Mouse (Mus musculus): Measurements from ENCODE around the gene Klhl21.

Klhl21 gene

GRCm38 (mm10) chr4:152008622-152009075, at the start of gene Klhl21:
Klhl21 (plus strand) TSS chr4:152008803.
- DNase-seq (ENCODE audit: low read depth, low spot score), result peak; percentile 94

GRCm38 (mm10) chr4:151959849-151960512, 48.6 kb upstream of the Klhl21 start:
- DNase-seq (ENCODE audit: low read depth, low spot score), result no peak

DNA sequence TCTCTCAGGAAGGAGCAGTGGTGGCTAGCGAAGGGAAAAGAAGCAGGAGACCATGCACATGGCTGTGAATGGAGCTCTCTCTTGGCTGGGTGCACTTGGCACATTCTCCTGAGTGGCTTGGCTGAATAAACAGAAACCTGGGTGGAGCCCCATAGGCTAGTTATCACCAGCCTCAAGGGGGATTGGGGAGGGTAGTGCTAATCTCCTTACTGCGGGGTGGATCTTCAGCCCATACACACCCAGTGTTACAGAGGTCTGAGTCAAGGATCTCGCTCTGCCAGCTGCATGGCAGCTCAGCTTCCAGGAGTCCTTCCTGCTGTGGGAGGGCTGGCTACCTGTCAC, 48.1 kb upstream of the Klhl21 start:
- DNase-seq (ENCODE audit: low read depth, low spot score), result no peak

GRCm38 (mm10) chr4:151962817-151963216, 45.8 kb upstream of the Klhl21 start:
- no peak for DNase-seq (ENCODE audit: low read depth, low spot score)

DNA sequence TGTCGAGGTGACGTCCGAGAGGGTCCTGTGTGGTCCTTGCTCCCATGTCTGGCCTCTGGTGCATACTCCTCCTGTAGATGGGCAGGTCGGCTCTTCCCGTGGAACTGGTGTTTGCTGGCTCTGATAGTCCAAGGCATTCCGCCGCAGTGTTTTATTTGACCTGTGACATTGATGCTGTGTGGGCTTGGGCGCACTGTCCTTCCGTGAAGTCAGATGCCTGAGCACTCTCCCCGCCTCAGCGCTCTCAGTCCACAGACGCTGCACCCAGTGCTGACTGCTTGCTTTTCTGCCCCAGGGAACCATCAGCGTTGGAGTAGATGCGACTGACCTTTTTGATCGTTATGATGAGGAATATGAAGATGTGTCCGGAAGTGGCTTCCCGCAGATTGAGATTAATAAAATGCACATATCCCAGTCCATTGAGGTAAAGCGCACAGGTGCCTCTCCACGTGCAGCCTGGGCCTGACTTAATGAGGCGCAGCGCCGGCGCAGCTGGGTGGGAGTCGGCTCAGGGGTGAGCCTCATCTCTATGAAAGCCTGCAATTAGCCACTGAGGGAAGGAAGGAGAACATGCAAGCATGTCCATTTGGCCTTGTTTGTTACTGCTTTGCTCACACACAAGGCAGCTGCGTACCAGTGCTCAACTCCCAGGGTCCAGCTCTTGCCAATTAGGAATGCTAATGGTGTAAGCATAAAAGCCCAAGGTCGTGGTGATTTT, 40.2 kb upstream of the Klhl21 start:
- DNase-seq (ENCODE audit: low read depth, low spot score), result no peak

- DNase-seq (ENCODE audit: low read depth, low spot score), result peak; percentile 58
Measured at GRCm38 (mm10) chr4:151972221-151972967, 36.2 kb upstream of the Klhl21 start.

DNA sequence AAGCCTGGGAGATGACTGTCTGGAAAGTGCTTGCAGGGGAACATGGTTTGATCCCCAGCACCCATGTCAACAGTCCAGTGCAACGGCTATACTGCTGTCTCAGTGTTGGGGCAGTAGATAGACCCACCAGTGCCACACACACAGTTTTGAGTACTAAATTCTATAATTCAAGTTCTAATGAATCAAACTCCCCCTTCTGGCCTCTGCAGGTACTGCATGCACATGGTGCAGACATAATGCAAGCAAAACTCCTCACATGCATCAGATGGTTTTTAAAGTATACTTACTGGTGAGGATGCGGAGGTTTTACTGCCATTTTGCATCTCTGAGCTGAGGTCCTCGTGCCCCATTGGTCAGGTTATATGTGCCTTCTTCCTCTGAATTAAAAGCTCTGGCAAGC, 33.2 kb upstream of the Klhl21 start:
- DNase-seq (ENCODE audit: low read depth, low spot score), result peak; percentile 53

- peak; percentile 79 for DNase-seq (ENCODE audit: low read depth, low spot score)
Measured at GRCm38 (mm10) chr4:151977748-151978147, 30.9 kb upstream of the Klhl21 start.

DNA sequence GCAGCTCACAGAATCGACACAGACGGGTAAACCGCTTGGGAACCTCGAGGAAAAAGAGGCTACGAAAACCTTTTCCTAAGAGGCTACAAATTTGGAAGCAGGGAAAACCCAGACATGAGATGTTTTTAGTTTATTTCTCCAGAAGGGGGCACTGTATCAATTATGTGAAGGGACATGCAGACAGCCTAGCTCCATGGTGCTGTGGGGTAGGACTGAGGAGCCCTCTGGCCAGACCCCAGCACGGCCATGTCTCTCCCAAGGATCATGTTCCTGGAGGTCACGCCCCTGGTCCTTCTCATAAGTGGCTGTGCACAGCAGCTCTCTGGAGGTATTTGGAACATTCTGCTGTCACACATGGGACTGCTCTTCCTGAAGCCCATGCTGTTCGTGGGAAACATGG, 27.9 kb upstream of the Klhl21 start:
- DNase-seq (ENCODE audit: low read depth, low spot score), result no peak

GRCm38 (mm10) chr4:151981363-151981762, 27.2 kb upstream of the Klhl21 start:
- peak; percentile 83 for DNase-seq (ENCODE audit: low read depth, low spot score)

DNA sequence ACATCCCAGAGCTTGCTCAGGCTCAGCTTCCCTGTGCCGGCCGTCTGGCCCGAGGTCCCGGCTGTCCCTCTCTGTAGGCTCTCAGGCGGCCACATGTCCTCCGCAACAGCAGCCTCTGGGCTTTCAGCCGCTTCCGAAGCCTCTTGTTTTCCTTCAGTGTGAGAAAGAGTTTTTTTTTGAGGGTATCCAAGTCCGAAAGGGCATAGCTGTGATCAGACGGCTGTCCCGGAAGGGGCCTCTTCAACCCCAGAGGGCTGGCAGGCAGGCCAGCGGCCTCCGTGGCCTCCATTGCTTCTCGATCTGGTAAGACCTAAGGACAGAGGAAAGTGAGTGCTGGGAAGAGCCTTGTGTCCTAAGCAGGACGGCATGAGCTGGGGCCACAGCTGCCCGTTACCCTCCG, 25.6 kb upstream of the Klhl21 start:
- no peak for DNase-seq (ENCODE audit: low read depth, low spot score)

DNA sequence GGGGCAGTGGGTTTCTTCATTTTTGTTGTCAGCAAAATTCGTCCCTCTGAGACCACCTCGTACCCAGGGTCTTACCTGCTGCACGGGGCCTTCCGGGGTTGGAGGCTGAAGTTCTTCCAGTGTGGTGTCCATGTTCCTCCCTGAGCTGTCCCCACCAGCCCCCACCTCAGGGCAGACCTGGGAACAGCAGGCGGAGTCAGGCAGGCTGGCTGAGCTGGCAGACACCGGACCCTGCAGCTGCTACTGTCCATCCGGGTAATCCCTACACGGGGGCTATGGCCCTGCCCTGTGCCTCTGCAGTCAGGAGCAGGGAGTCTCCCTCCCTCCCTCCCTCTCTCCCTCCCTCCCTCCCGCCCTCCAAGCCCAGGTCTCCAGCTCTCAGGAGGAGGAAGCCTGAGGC, 25.0 kb upstream of the Klhl21 start:
- peak; percentile 36 for DNase-seq (ENCODE audit: low read depth, low spot score)

DNA sequence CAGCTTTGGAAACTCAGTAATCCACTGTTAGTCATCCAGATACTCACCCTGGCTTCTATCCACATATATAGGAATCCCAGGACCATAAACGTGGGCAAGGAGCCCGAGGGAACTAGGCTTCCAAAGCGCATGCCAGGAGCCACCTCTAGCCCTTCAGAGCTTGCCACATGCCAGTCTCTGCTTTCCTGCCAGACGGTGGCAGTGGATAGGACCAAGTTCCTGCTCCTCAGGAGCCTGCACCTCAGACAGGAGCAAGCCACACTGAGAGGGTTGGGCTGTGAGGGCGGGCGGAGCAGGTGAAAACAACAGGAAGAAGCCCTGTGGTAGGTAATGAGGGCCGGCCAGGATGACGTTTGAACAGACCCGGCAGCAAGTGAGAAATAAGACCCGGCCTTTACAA, 22.7 kb upstream of the Klhl21 start:
- no peak for DNase-seq (ENCODE audit: low read depth, low spot score)

- DNase-seq (ENCODE audit: low read depth, low spot score), result no peak
Measured at GRCm38 (mm10) chr4:151986650-151987049, 22.0 kb upstream of the Klhl21 start.

- DNase-seq (ENCODE audit: low read depth, low spot score), result no peak
Measured at GRCm38 (mm10) chr4:151988014-151988341, 20.6 kb upstream of the Klhl21 start.

DNA sequence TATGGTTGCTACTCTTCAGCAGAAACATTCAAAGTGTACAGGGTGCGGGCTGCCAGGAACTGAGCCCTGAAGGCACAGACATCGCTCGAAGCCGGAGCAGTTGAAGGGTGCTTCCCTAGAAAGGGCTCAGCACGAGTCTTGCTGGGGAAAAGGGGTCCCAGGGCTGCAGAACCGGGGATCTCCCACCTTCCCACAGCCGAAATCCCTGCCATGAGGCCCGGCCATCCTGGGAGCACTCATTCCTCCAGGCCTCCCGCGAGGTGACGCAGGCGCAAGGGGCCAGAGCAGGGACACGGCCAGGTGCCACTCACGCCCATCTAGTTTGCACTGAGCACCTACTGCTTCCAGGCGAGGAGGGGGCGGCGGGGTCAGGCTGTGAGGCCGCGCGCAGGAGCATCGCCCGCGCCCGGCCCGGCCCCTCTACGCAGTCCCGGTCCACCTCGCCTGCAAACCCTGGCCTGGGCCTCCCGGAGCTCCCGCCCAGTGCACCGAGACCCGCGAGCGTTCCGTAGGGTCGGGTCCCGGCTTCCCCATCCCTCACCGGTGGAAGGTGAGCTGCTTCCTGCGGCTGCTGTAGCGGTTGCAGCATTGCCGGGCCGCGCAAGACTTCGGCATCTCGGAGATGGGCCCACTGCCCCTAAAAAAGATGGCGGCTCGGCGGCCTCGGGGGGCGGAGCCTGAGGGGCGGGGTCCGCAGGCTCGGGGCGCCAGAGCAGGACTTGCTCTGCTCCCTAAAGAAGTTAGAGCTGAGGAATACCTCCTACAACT, 20.1 kb upstream of the Klhl21 start, which contains the start of gene Thap3:
Thap3 (minus strand) TSS at position 656 of the 768 bp plus-strand sequence.
- DNase-seq (ENCODE audit: low read depth, low spot score), result peak; percentile 66

DNA sequence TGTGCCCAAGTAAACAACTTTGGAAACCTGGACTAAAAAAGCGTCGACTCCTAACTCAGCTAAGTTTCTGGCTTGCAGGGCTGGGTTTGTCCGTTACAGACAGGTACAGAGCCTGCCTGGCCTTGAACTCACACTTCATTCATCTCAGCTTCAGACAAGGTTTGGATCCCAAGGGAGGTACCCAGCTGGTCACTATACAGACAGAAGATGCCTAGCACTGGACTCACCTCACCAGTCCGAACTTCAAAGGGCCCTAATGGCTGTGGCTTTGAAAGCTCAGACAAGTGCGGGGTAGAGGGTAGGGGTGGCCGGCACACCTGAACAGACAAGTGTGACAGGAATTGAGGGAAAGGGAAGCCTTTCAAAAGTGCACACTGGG, 19.5 kb upstream of the Klhl21 start:
- DNase-seq (ENCODE audit: low read depth, low spot score), result no peak

- DNase-seq (ENCODE audit: low read depth, low spot score), result no peak
Measured at GRCm38 (mm10) chr4:151992091-151992490, 16.5 kb upstream of the Klhl21 start.

- DNase-seq (ENCODE audit: low read depth, low spot score), result no peak
Measured at GRCm38 (mm10) chr4:151993035-151993434, 15.6 kb upstream of the Klhl21 start.

- DNase-seq (ENCODE audit: low read depth, low spot score), result no peak
Measured at GRCm38 (mm10) chr4:151994228-151995171, 14.1 kb upstream of the Klhl21 start.
